Mouse (Mus musculus): ENCODE results near the gene Timm44. TPM values are rescaled to one million over a fixed set of nuclear protein-coding genes. Genes with fewer than 3 reads are reported as not detected.

Gene Timm44
- polyA plus RNA-seq, 1 experiment from 2014 or later = 85.0 TPM

DNA sequence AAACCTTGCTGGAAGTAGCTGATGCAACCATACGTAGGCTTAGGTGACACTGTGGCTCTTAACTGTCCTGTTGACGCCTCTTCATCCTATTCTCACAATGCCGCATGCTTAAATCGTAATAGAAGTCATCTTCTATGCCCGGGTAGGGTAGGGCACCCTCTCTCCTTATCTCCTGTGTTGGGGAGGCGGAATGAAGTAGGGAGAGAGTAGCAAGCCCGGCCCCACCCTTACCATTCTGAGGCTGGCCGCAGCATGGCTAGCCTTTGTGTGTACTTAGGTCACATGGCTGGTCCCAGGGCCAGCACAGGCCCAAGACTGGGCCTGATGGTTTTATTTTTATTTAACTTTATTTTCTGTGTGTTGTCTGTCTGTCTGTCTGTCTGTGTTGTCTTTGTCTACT is 28.5 kb downstream of the Timm44 start:
- Histone ChIP-seq H3K27ac (replicated peaks in 1 of 2; ENCODE audit: control insufficient read depth in 1 of 2, insufficient read depth in 1 of 2, low read depth in 2 of 2, low read length in 2 of 2) (no peak overlapping the region), H3K9me3 (ENCODE audit: control insufficient read depth, low read length) (no peaks in the 10 kb centered on the region), H3K36me3 (ENCODE audit: control insufficient read depth, insufficient read depth, low read length) (peaks cover 61% of the 10 kb centered on the region), H3K9ac (ENCODE audit: low read length) (no peak overlapping the region), H3K4me3 (ENCODE audit: control insufficient read depth in 1 of 2, insufficient read depth in 1 of 2, low read depth in 1 of 2, low read length in 2 of 2) (no peak overlapping the region), H3K4me2 (ENCODE audit: low read length) (no peak overlapping the region), H3K4me1 (ENCODE audit: control insufficient read depth in 2 of 2, insufficient read depth in 2 of 2, low read length in 2 of 2) (peaks cover 8 to 11% of the 10 kb centered on the region in 2 experiments; a peak in 3 of 4 replicates), H3K27me3 (ENCODE audit: control insufficient read depth, insufficient read depth, low read length) (no peaks in the 10 kb centered on the region)
- no peak for ATAC-seq (ENCODE audit: insufficient number of reproducible peaks, insufficient read depth, low FRiP score, low read depth)
- WGBS = 79% methylated on average over 8 of the region's 8 CpGs

DNA sequence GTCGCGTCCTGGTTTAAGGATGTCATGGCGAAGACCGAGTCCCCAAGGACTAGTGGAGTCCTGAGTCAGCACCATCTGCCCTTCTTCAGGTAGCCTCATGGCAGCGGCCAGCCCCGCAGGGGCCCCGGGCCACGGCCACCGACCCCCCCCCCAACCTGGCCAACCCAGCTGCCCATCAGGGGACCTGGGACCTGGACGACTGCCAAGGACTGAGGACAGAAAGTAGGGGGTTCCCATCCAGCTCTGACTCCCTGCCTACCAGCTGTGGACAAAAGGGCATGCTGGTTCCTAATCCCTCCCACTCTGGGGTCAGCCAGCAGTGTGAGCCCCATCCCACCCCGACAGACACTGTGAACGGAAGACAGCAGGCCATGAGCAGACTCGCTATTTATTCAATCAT is 30.0 kb downstream of the Timm44 start:
- Histone ChIP-seq H3K27ac (replicated peaks in 1 of 2; ENCODE audit: control insufficient read depth in 1 of 2, insufficient read depth in 1 of 2, low read depth in 2 of 2, low read length in 2 of 2) (no peak overlapping the region), H3K9me3 (ENCODE audit: control insufficient read depth, low read length) (no peaks in the 10 kb centered on the region), H3K4me1 (ENCODE audit: control insufficient read depth in 2 of 2, insufficient read depth in 2 of 2, low read length in 2 of 2) (peaks cover 8 to 10% of the 10 kb centered on the region in 2 experiments; a peak in 3 of 4 replicates), H3K9ac (ENCODE audit: low read length) (no peak overlapping the region), H3K27me3 (ENCODE audit: control insufficient read depth, insufficient read depth, low read length) (no peaks in the 10 kb centered on the region), H3K4me2 (ENCODE audit: low read length) (no peak overlapping the region), H3K36me3 (ENCODE audit: control insufficient read depth, insufficient read depth, low read length) (peaks cover 77% of the 10 kb centered on the region), H3K4me3 (ENCODE audit: control insufficient read depth in 1 of 2, insufficient read depth in 1 of 2, low read depth in 1 of 2, low read length in 2 of 2) (no peak overlapping the region)
- 88% methylated on average over 13 of the region's 13 CpGs for WGBS
- ATAC-seq (ENCODE audit: insufficient number of reproducible peaks, insufficient read depth, low FRiP score, low read depth) = no peak

DNA sequence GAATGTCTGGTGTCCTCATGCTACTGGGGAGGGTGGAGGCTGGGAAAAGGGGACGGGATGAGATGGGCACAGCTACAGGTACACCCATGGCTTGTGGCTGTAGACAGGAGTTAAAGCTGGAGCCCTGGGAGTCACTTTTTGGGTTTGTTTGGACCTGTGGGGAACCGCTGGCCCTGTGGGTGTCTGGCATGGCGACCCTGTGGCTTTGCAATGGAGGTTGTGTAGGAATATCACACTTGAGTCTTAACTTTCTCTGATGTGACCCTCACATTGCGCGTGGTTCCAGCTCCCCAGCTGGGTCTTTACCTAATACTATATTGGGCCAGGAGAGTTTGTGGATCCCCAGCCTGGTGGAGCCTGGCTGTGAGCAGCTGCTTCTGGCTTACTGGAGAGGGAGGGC is 30.7 kb downstream of the Timm44 start:
- Histone ChIP-seq H3K27ac (replicated peaks in 1 of 2; ENCODE audit: control insufficient read depth in 1 of 2, insufficient read depth in 1 of 2, low read depth in 2 of 2, low read length in 2 of 2) (no peak overlapping the region), H3K4me3 (ENCODE audit: control insufficient read depth in 1 of 2, insufficient read depth in 1 of 2, low read depth in 1 of 2, low read length in 2 of 2) (no peak overlapping the region), H3K27me3 (ENCODE audit: control insufficient read depth, insufficient read depth, low read length) (no peaks in the 10 kb centered on the region), H3K4me1 (ENCODE audit: control insufficient read depth in 2 of 2, insufficient read depth in 2 of 2, low read length in 2 of 2) (peaks cover 11 to 14% of the 10 kb centered on the region in 2 experiments), H3K36me3 (ENCODE audit: control insufficient read depth, insufficient read depth, low read length) (peaks cover 83% of the 10 kb centered on the region), H3K4me2 (ENCODE audit: low read length) (no peak overlapping the region), H3K9ac (ENCODE audit: low read length) (no peak overlapping the region), H3K9me3 (ENCODE audit: control insufficient read depth, low read length) (no peaks in the 10 kb centered on the region)
- WGBS = 90% methylated on average over 5 of the region's 5 CpGs
- ATAC-seq (ENCODE audit: insufficient number of reproducible peaks, insufficient read depth, low FRiP score, low read depth) = no peak

DNA sequence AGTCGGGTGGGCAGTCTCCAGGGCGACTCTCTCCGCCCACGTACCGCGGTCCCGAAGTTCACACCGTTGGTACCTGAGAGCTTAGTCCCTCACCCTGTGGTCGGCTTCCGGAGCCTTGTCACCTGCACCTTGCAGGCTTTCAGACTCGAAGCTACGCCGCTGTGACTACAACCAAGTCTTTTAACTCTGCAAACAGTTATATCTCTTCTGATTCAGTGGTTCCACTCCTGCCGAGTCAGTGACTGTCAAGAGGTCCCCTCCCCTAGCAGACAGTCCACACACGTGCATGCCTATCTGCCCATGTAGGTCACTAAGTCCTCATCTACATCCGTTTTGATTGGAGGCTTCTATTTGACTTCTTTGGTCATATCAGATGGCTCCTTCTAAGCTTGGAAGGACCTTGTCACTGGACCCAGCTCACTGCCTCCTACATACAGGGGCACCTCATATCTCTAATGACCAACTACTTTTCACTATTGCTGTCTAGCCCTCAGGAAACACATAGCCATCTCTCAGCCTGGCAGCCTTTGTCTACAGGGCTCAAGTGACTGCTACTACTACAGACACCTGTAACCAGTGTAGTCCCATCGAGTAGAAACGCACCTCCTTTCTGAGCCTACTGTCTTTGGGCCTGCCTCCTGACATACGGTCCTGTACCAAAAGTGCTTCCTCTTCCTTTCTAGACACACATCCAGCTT is 36.4 kb downstream of the Timm44 start:
- Histone ChIP-seq H3K4me1 (ENCODE audit: control insufficient read depth in 2 of 2, insufficient read depth in 2 of 2, low read length in 2 of 2) (peaks cover 14 to 17% of the 10 kb centered on the region in 2 experiments), H3K9me3 (ENCODE audit: control insufficient read depth, low read length) (no peaks in the 10 kb centered on the region), H3K27me3 (ENCODE audit: control insufficient read depth, insufficient read depth, low read length) (no peaks in the 10 kb centered on the region), H3K36me3 (ENCODE audit: control insufficient read depth, insufficient read depth, low read length) (peaks cover 43% of the 10 kb centered on the region), H3K4me2 (ENCODE audit: low read length) (peak overlapping the region; percentile 79), H3K27ac (replicated peaks in 1 of 2; ENCODE audit: control insufficient read depth in 1 of 2, insufficient read depth in 1 of 2, low read depth in 2 of 2, low read length in 2 of 2) (peak overlapping the region; percentile 9 to 93), H3K4me3 (ENCODE audit: control insufficient read depth in 1 of 2, insufficient read depth in 1 of 2, low read depth in 1 of 2, low read length in 2 of 2) (peak overlapping the region; percentile 69 to 72), H3K9ac (ENCODE audit: low read length) (peak overlapping the region; percentile 78)
- 10% methylated on average over 19 of the region's 19 CpGs for WGBS
- ATAC-seq (ENCODE audit: insufficient number of reproducible peaks, insufficient read depth, low FRiP score, low read depth) = no peak

DNA sequence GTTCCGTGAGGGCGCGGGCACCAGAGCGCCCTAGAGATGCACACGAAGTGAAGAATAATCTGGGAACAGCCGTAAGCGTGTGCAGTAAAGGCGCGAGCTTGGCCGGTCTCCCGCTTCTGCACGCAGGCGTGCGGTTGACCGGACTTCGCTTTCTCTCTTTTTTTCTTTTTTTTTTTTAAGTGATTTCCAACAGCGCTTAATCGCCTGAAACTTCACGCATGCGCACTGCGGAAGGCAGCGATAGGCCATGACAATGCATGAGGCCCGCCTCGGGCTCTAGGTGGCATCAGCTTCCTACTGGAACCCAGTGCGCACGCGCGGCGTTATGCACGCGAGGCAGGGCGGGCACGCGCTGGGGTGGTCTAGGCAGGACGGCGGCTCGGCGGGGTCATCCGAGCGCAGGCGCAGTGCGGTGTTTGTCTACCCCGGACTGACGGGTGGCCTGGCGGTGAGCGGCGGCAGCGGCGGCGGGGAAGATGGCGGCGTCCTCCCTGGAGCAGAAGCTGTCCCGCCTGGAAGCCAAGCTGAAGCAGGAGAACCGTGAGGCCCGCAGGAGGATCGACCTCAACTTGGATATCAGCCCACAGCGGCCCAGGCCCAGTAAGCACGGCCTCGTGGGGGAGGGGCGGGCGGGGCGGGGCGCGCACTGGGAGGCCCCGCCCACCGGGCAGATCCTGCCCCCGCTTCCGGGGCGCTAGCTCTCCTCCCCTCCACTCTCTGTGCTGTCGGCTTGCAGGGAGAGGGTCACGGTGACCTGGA is 37.1 kb downstream of the Timm44 start, which contains the start of the genes Map2k7 and Gm49320:
TSS of gene Map2k7 (plus strand) at position 307 of the 759 bp plus-strand sequence.
TSS of gene Gm49320 (plus strand) at position 432 of the 759 bp plus-strand sequence.
- Histone ChIP-seq H3K4me3 (ENCODE audit: control insufficient read depth in 1 of 2, insufficient read depth in 1 of 2, low read depth in 1 of 2, low read length in 2 of 2) (peak within 1 kb of the TSS; percentile 69 to 72), H3K9me3 (ENCODE audit: control insufficient read depth, low read length) (no peaks in the 10 kb centered on the region), H3K9ac (ENCODE audit: low read length) (peak within 1 kb of the TSS; percentile 80), H3K4me2 (ENCODE audit: low read length) (peak within 1 kb of the TSS; percentile 79), H3K36me3 (ENCODE audit: control insufficient read depth, insufficient read depth, low read length) (peaks cover 35% of the 10 kb centered on the region), H3K27ac (replicated peaks in 1 of 2; ENCODE audit: control insufficient read depth in 1 of 2, insufficient read depth in 1 of 2, low read depth in 2 of 2, low read length in 2 of 2) (peak within 1 kb of the TSS; percentile 93 to 97), H3K27me3 (ENCODE audit: control insufficient read depth, insufficient read depth, low read length) (no peaks in the 10 kb centered on the region), H3K4me1 (ENCODE audit: control insufficient read depth in 2 of 2, insufficient read depth in 2 of 2, low read length in 2 of 2) (peaks cover 14 to 17% of the 10 kb centered on the region in 2 experiments)
- under 1% methylated on average over 66 of the region's 71 CpGs for WGBS
- peak; percentile 94 for ATAC-seq (ENCODE audit: insufficient number of reproducible peaks, insufficient read depth, low FRiP score, low read depth)

DNA sequence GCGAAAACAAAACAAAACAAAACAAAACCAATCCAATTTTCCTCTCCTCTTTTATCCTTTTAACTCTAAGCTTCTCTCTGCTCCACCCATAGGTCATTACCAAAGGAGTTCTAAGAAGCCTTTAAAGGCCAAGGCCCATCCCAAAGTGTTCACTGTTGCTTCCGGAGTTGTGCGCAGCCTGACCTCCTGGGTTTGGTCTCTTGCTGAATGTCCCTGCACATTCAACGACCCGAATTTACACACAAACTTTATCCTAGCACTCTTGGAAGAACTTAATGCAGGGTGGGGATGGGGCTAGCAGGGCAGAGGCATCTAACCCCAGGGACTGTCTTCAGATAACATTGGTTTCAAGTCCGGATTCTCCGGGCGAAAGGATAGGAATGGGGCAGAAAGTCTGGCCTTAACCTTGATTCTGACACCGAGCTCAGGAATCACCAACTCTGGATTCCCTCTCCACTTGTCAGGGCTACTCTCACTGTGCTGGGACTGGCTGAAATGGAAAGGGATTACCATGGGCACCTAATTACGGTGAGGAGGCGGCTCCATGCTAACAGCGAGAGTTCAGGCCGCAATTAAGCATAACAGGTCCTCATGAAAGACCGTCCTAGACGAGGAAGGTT is 37.8 kb downstream of the Timm44 start:
- Histone ChIP-seq H3K36me3 (ENCODE audit: control insufficient read depth, insufficient read depth, low read length) (peaks cover 29% of the 10 kb centered on the region), H3K4me1 (ENCODE audit: control insufficient read depth in 2 of 2, insufficient read depth in 2 of 2, low read length in 2 of 2) (peaks cover 14 to 17% of the 10 kb centered on the region in 2 experiments), H3K27me3 (ENCODE audit: control insufficient read depth, insufficient read depth, low read length) (no peaks in the 10 kb centered on the region), H3K9ac (ENCODE audit: low read length) (peak overlapping the region; percentile 80), H3K9me3 (ENCODE audit: control insufficient read depth, low read length) (no peaks in the 10 kb centered on the region), H3K4me2 (ENCODE audit: low read length) (peak overlapping the region; percentile 76), H3K27ac (replicated peaks in 1 of 2; ENCODE audit: control insufficient read depth in 1 of 2, insufficient read depth in 1 of 2, low read depth in 2 of 2, low read length in 2 of 2) (peak overlapping the region; percentile 93 to 97), H3K4me3 (ENCODE audit: control insufficient read depth in 1 of 2, insufficient read depth in 1 of 2, low read depth in 1 of 2, low read length in 2 of 2) (peak overlapping the region; percentile 67 to 72)
- ATAC-seq (ENCODE audit: insufficient number of reproducible peaks, insufficient read depth, low FRiP score, low read depth) = 0 out of 2 replicates have a peak, but pooled peaks have one; percentile 0
- WGBS = 17% methylated on average over 15 of the region's 15 CpGs

DNA sequence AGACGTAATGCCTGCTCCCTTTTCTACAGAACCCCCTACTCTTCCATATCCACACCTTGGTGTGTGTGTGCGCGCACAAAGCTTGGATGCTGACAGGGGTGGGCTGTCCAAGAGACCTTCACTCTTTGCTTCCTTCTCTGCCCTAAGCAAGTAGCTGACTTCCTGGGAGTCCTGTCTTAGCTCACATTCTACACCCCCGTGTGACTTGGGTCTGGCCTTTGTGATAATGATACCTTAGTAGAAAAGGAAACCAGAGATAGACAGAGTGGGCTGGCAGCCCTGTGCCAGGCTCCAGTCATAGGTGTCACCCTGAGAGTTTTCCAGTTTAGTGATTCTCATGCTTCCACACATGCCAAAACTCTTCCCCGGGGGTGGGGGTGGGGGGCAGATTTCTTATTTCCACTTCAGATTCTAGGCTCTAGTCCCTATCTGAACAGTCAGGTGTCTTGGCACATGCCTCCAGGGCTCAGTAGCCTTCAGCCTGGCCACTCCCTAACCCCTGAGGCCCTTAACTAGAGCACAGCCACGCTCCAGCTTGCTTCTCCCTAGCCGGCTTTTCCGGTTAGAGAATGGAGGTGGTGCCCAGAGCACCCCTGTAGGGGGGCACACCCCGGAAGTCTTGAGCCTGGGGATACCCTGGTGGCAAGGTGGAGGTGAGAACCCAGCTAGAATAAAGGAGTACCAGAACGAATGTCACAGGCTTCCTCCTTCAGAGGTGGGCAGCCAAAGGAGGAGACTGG is 44.9 kb downstream of the Timm44 start:
- Histone ChIP-seq H3K4me2 (ENCODE audit: low read length) (no peak overlapping the region), H3K27ac (replicated peaks in 1 of 2; ENCODE audit: control insufficient read depth in 1 of 2, insufficient read depth in 1 of 2, low read depth in 2 of 2, low read length in 2 of 2) (no peak overlapping the region), H3K36me3 (ENCODE audit: control insufficient read depth, insufficient read depth, low read length) (no peaks in the 10 kb centered on the region), H3K9ac (ENCODE audit: low read length) (no peak overlapping the region), H3K4me3 (ENCODE audit: control insufficient read depth in 1 of 2, insufficient read depth in 1 of 2, low read depth in 1 of 2, low read length in 2 of 2) (no peak overlapping the region), H3K4me1 (ENCODE audit: control insufficient read depth in 2 of 2, insufficient read depth in 2 of 2, low read length in 2 of 2) (peaks cover 3 to 6% of the 10 kb centered on the region in 2 experiments; a peak in 3 of 4 replicates), H3K9me3 (ENCODE audit: control insufficient read depth, low read length) (no peaks in the 10 kb centered on the region), H3K27me3 (ENCODE audit: control insufficient read depth, insufficient read depth, low read length) (peaks cover 31% of the 10 kb centered on the region; the same call in 1 of the 2 replicates)
- ATAC-seq (ENCODE audit: insufficient number of reproducible peaks, insufficient read depth, low FRiP score, low read depth) = no peak
- 49% methylated on average over 10 of the region's 10 CpGs for WGBS
